Mouse (Mus musculus): ENCODE data around the gene Ssu2. TPM values are rescaled to one million over a fixed set of nuclear protein-coding genes. Genes with fewer than 3 reads are reported as not detected.
A peak's percentile ranks its signal among the peaks of the same experiment; 100 is the strongest.

The Ssu2 gene
- total and polyA plus RNA-seq, 3 experiments = not detected

DNA sequence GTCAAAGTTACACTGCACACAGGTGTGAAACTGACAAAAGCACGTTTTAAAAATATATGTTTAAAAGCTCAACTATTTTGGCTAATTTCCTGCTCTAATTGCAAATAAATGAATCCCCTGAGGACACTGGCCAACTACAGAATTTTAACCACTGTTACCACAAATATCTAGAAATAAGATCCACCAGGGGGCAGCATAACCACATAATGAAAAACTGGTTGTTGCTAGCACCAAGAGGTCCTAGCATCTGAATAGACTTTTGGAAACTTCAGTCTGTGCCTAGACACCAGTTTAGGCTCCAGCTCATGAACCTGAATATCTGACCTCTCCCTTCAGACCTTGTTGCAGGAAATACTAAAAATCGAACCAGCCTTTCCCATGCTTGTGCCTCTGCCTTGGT, 23.2 kb downstream of the Ssu2 start:
- Histone ChIP-seq H3K36me3 (replicated peaks in 1 of 2; ENCODE audit: control insufficient read depth in 1 of 2, insufficient read depth in 1 of 2, low read length in 1 of 2) (no peaks in the 10 kb centered on the region), H3K27ac (ENCODE audit: insufficient read depth, low read depth) (no peak overlapping the region), H3K4me2 (ENCODE audit: insufficient read depth, low read depth, poor library complexity, severe bottlenecking) (no peak overlapping the region), H3K27me3 (replicated peaks) (peaks cover 16% of the 10 kb centered on the region), H3K79me2 (replicated peaks; ENCODE audit: control insufficient read depth, extremely low read depth, insufficient read depth, poor library complexity, severe bottlenecking) (no peaks in the 10 kb centered on the region), H3K9ac (ENCODE audit: insufficient read depth, low read depth) (no peak overlapping the region), H3K9me3 (replicated peaks; ENCODE audit: low read length) (no peaks in the 10 kb centered on the region), H3K4me3 (replicated peaks in 1 of 3; ENCODE audit: low read depth in 2 of 3, low read length in 2 of 3, poor library complexity in 1 of 3) (peak overlapping the region in 1 of 3 experiments; percentile 26), H3K4me1 (ENCODE audit: control insufficient read depth in 1 of 2, insufficient read depth in 2 of 2) (peaks cover 0 to 3% of the 10 kb centered on the region in 2 experiments; a peak in 1 of 4 replicates)
- TF ChIP-seq NELFE (IDR thresholded peaks at IDR 0.05; ENCODE audit: low read depth, low read length) (0 out of 2 replicates have a peak, but pooled peaks have one; percentile 26), HCFC1 (IDR thresholded peaks at IDR 0.05; ENCODE audit: low read depth, low read length) (no peak), MAZ (IDR thresholded peaks at IDR 0.05; ENCODE audit: low read depth, low read length) (no peak), USF2 (conservative IDR thresholded peaks at IDR 0.05; ENCODE audit: low read depth, low read length) (no peak), BHLHE40 (IDR thresholded peaks at IDR 0.05; ENCODE audit: low read depth, low read length) (0 out of 2 replicates have a peak, but pooled peaks have one; percentile 24), E2F4 (IDR thresholded peaks at IDR 0.05; ENCODE audit: insufficient replicate concordance, low read depth, low read length) (no peak), POLR2AphosphoS2 (IDR thresholded peaks at IDR 0.05; ENCODE audit: low read depth, low read length) (no peak), RAD21 (IDR thresholded peaks at IDR 0.05; ENCODE audit: low read depth, low read length) (peak; percentile 45), CTCF (conservative IDR thresholded peaks at IDR 0.05 in 1 of 2, IDR thresholded peaks at IDR 0.05 in 1 of 2; ENCODE audit: low read depth in 2 of 2, low read length in 2 of 2) (peak in 1 of 2 experiments; percentile 67; a peak in 3 of 4 replicates), SMC3 (IDR thresholded peaks at IDR 0.05; ENCODE audit: low read depth, low read length) (peak; percentile 48), UBTF (IDR thresholded peaks at IDR 0.05; ENCODE audit: low read depth, low read length) (no peak)
- peak; percentile 72 for DNase-seq (ENCODE audit: extremely low read depth)
- in situ Hi-C loops (cut with MboI; ENCODE audit: low pct_ligation_motif_present, low pct_unique_long_range_greater_than_20kb, low sequenced_read_pairs) (loop anchor here (5.0 kb wide), 1 partner anchor 152 kb away; no protein-coding TSS in a partner anchor), dilution Hi-C loops (cut with MboI; ENCODE audit: extremely low pct_ligation_motif_present, extremely low pct_unique_long_range_greater_than_20kb, low sequenced_read_pairs) (no loop called here)

DNA sequence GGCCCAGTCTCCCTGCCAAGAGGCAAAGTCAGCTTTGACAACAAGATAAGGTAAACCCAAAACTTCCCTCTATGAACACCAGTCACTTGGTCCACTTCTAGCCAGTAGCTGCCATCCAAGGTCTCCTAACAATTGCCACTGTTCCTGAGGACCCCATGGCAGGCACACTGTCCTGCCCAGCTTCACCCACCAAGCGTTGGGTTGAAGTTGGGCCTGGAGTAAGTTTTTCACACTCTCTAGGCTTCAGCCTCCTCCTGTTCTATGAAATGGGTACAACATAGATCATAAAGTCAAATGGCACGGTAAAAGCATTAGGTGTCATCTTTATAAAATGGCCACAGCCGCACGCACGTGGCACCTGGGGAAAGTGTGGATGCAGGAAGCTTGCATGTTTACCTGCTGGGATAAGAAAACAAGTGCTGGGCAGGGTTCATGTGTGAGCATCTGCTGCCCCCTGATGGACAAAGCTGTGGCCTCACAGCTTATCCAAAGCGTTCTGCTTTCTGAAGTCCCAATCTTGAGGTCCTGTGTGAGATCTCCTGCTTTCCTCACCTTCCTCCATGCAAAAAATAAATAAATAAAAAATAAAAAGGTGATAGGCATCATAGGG, 25.4 kb downstream of the Ssu2 start:
- TF ChIP-seq SMC3 (IDR thresholded peaks at IDR 0.05; ENCODE audit: low read depth, low read length) = peak; percentile 49
- TF ChIP-seq CTCF (conservative IDR thresholded peaks at IDR 0.05 in 1 of 2, IDR thresholded peaks at IDR 0.05 in 1 of 2; ENCODE audit: low read depth in 2 of 2, low read length in 2 of 2) = peak in 1 of 2 experiments; percentile 68; a peak in 3 of 4 replicates
- TF ChIP-seq CHD2 (IDR thresholded peaks at IDR 0.05; ENCODE audit: low read length) = no peak
- TF ChIP-seq HCFC1 (IDR thresholded peaks at IDR 0.05; ENCODE audit: low read depth, low read length) = no peak
- no peak for TF ChIP-seq ETS1 (conservative IDR thresholded peaks at IDR 0.05; ENCODE audit: low read depth, low read length)
- TF ChIP-seq BHLHE40 (IDR thresholded peaks at IDR 0.05; ENCODE audit: low read depth, low read length) = peak; percentile 32
- no peak for TF ChIP-seq MAFK (IDR thresholded peaks at IDR 0.05; ENCODE audit: insufficient replicate concordance, low read length)
- TF ChIP-seq RAD21 (IDR thresholded peaks at IDR 0.05; ENCODE audit: low read depth, low read length) = peak; percentile 69
- no peak for TF ChIP-seq MAZ (IDR thresholded peaks at IDR 0.05; ENCODE audit: low read depth, low read length)
- TF ChIP-seq ZC3H11A (IDR thresholded peaks at IDR 0.05; ENCODE audit: low read depth, low read length) = 0 out of 2 replicates have a peak, but pooled peaks have one; percentile 1
- TF ChIP-seq KAT2A (IDR thresholded peaks at IDR 0.05; ENCODE audit: insufficient replicate concordance, low read length) = no peak
- no peaks in the 10 kb centered on the region for H3K9me3 ChIP-seq (replicated peaks; ENCODE audit: low read length)
- in situ Hi-C loops (cut with MboI; ENCODE audit: low pct_ligation_motif_present, low pct_unique_long_range_greater_than_20kb, low sequenced_read_pairs) = loop anchor here (5.0 kb wide), 1 partner anchor 150 kb away; no protein-coding TSS in a partner anchor

More for the DNA sequence above, 25.4 kb downstream of the Ssu2 start:
- Histone ChIP-seq H3K27me3 (replicated peaks) (peaks cover 13% of the 10 kb centered on the region), H3K27ac (ENCODE audit: insufficient read depth, low read depth) (no peak overlapping the region), H3K4me3 (replicated peaks in 1 of 3; ENCODE audit: low read depth in 2 of 3, low read length in 2 of 3, poor library complexity in 1 of 3) (no peak overlapping the region), H3K36me3 (replicated peaks in 1 of 2; ENCODE audit: control insufficient read depth in 1 of 2, insufficient read depth in 1 of 2, low read length in 1 of 2) (no peaks in the 10 kb centered on the region), H3K4me2 (ENCODE audit: insufficient read depth, low read depth, poor library complexity, severe bottlenecking) (no peak overlapping the region), H3K4me1 (ENCODE audit: control insufficient read depth in 1 of 2, insufficient read depth in 2 of 2) (peaks cover 0 to 3% of the 10 kb centered on the region in 2 experiments; a peak in 1 of 4 replicates), H3K9ac (ENCODE audit: insufficient read depth, low read depth) (no peak overlapping the region), H3K79me2 (replicated peaks; ENCODE audit: control insufficient read depth, extremely low read depth, insufficient read depth, poor library complexity, severe bottlenecking) (no peaks in the 10 kb centered on the region)
- dilution Hi-C loops (cut with MboI; ENCODE audit: extremely low pct_ligation_motif_present, extremely low pct_unique_long_range_greater_than_20kb, low sequenced_read_pairs) = no loop called here
- DNase-seq (ENCODE audit: extremely low read depth) = peak; percentile 41
